Mouse (Mus musculus): ENCODE results near the gene Trnau1ap.
"Not testable (repeated sequence)": the region's sequence is repeated elsewhere in the genome, so short reads cannot be mapped to it uniquely, and the experiment has no call there.

The Trnau1ap gene

GRCm38 (mm10) chr4:132344403-132345134 lies 15.2 kb upstream of the Trnau1ap start:
- no peak for DNase-seq (ENCODE audit: low spot score)

- DNase-seq (ENCODE audit: low spot score) = no peak
Observed at GRCm38 (mm10) chr4:132341451-132341850, 12.1 kb upstream of the Trnau1ap start.

- peak; percentile 64 for DNase-seq (ENCODE audit: low spot score)
Observed at GRCm38 (mm10) chr4:132338943-132339342, 9.6 kb upstream of the Trnau1ap start.

GRCm38 (mm10) chr4:132332880-132333279 lies 3.5 kb upstream of the Trnau1ap start:
- no peak for DNase-seq (ENCODE audit: low spot score)

GRCm38 (mm10) chr4:132331960-132332359 lies 2.6 kb upstream of the Trnau1ap start:
- no peak for DNase-seq (ENCODE audit: low spot score)

GRCm38 (mm10) chr4:132329835-132330354 lies 557 bp upstream of the Trnau1ap start:
- no peak for DNase-seq (ENCODE audit: low spot score)

GRCm38 (mm10) chr4:132328391-132328982 lies 851 bp downstream of the Trnau1ap start:
- DNase-seq (ENCODE audit: low spot score) = no peak

- no peak for DNase-seq (ENCODE audit: low spot score)
Observed at GRCm38 (mm10) chr4:132326481-132326880, 2.9 kb downstream of the Trnau1ap start.

- no peak for DNase-seq (ENCODE audit: low spot score)
Observed at GRCm38 (mm10) chr4:132315711-132316110, 13.6 kb downstream of the Trnau1ap start.

GRCm38 (mm10) chr4:132312627-132313026 lies 16.7 kb downstream of the Trnau1ap start:
- no peak for DNase-seq (ENCODE audit: low spot score)

- no peak for DNase-seq (ENCODE audit: low spot score)
Observed at GRCm38 (mm10) chr4:132311801-132312200, 17.5 kb downstream of the Trnau1ap start.

GRCm38 (mm10) chr4:132311209-132311608 lies 18.1 kb downstream of the Trnau1ap start:
- no peak for DNase-seq (ENCODE audit: low spot score)

- peak; percentile 45 for DNase-seq (ENCODE audit: low spot score)
Observed at GRCm38 (mm10) chr4:132309849-132310472, 19.4 kb downstream of the Trnau1ap start.

- DNase-seq (ENCODE audit: low spot score) = peak; percentile 43
Observed at GRCm38 (mm10) chr4:132309140-132309848, 20.0 kb downstream of the Trnau1ap start.

GRCm38 (mm10) chr4:132308437-132309139 lies 20.8 kb downstream of the Trnau1ap start:
- peak; percentile 90 for DNase-seq (ENCODE audit: low spot score)

- DNase-seq (ENCODE audit: low spot score) = no peak
Observed at GRCm38 (mm10) chr4:132306004-132306403, 23.3 kb downstream of the Trnau1ap start.

GRCm38 (mm10) chr4:132305276-132305675 lies 24.1 kb downstream of the Trnau1ap start:
- DNase-seq (ENCODE audit: low spot score) = no peak

- not testable (repeated sequence) for DNase-seq (ENCODE audit: low spot score)
Observed at GRCm38 (mm10) chr4:132303484-132303883, 25.9 kb downstream of the Trnau1ap start.

GRCm38 (mm10) chr4:132302939-132303479 lies 26.3 kb downstream of the Trnau1ap start, which contains the start of gene Rab42:
Rab42 (minus strand) TSS chr4:132303385.
- DNase-seq (ENCODE audit: low spot score) = no peak

GRCm38 (mm10) chr4:132301965-132302938 lies 27.1 kb downstream of the Trnau1ap start:
- no peak for DNase-seq (ENCODE audit: low spot score)

Measured in MN1 (cell line).